Mouse (Mus musculus) CH12.LX (cell line): ENCODE measurements around the gene Mcm8. TPM values are rescaled to one million over a fixed set of nuclear protein-coding genes. Genes with fewer than 3 reads are reported as not detected.

Experiments used
- DNase-seq: peaks from one replicate; pipeline ENCODE4 v3.0.0-alpha.2; 2013; ENCODE audit errors: extremely low read depth
- H3K27ac ChIP-seq: 2 replicates; pipeline ENCODE4 v1.5.1; 2012; ENCODE audit warnings: low read depth, mild to moderate bottlenecking, control low read depth, moderate library complexity; ENCODE audit not compliant: insufficient read depth
- H3K27me3 ChIP-seq: replicated peaks from 2 replicates; pipeline ENCODE3; 2012; ENCODE audit warnings: inconsistent platforms
- H3K36me3 ChIP-seq, 2 experiments: replicated peaks in 1 of 2; 2 replicates each; pipeline versions ENCODE3 to v1.6.1; 2012; ENCODE audit warnings: inconsistent platforms in 1 of 2, low read length in 1 of 2, mild to moderate bottlenecking in 1 of 2, mixed read lengths in 1 of 2, moderate library complexity in 1 of 2; ENCODE audit not compliant: control insufficient read depth in 1 of 2, insufficient read depth in 1 of 2
- H3K4me1 ChIP-seq, 2 experiments: 2 replicates each; pipeline ENCODE4 v1.6.1; 2012; ENCODE audit warnings: inconsistent platforms in 1 of 2, moderate library complexity in 1 of 2; ENCODE audit not compliant: insufficient read depth in 2 of 2, control insufficient read depth in 1 of 2
- H3K4me2 ChIP-seq: 2 replicates; pipeline ENCODE4 v1.6.1; 2012; ENCODE audit warnings: low read depth, mild to moderate bottlenecking, control low read depth; ENCODE audit not compliant: poor library complexity, insufficient read depth, severe bottlenecking
- H3K4me3 ChIP-seq, 3 experiments: fragments of 150-350 bp in 1 of 3; sonication (generic) in 1 of 3; replicated peaks in 1 of 3; 2 replicates each; pipeline versions ENCODE3 to v1.5.1; 2011 to 2012; ENCODE audit warnings: low read depth in 2 of 3, low read length in 2 of 3, mild to moderate bottlenecking in 2 of 3, moderate library complexity in 2 of 3, control low read depth in 1 of 3, improper control_type of control experiment in 1 of 3, inconsistent platforms in 1 of 3, mixed read lengths in 1 of 3; ENCODE audit not compliant: poor library complexity in 1 of 3
- H3K79me2 ChIP-seq: replicated peaks from 2 replicates; pipeline ENCODE4 v1.6.1; 2012; ENCODE audit warnings: mild to moderate bottlenecking, moderate library complexity; ENCODE audit not compliant: control insufficient read depth, poor library complexity, insufficient read depth, severe bottlenecking; ENCODE audit errors: extremely low read depth
- H3K9ac ChIP-seq: 2 replicates; pipeline ENCODE4 v1.6.1; 2012; ENCODE audit warnings: low read depth, mild to moderate bottlenecking, control low read depth, moderate library complexity; ENCODE audit not compliant: insufficient read depth
- H3K9me3 ChIP-seq: replicated peaks from 2 replicates; pipeline ENCODE3; 2012; ENCODE audit warnings: low read length, inconsistent platforms, mixed read lengths
- CTCF ChIP-seq, 2 experiments: IDR thresholded peaks in 1 of 2; conservative IDR thresholded peaks in 1 of 2; 2 replicates each; pipeline ENCODE4 v1.5.1; 2011 to 2012; ENCODE audit warnings: low read depth in 2 of 2, low read length in 2 of 2, improper control_type of control experiment in 1 of 2, inconsistent platforms in 1 of 2, mild to moderate bottlenecking in 1 of 2, moderate library complexity in 1 of 2
- ETS1 ChIP-seq: conservative IDR thresholded peaks from 2 replicates; pipeline ENCODE4 v1.6.1; 2012; ENCODE audit warnings: low read depth, mild to moderate bottlenecking, inconsistent platforms, low read length, improper control_type of control experiment, moderate library complexity
- HCFC1 ChIP-seq: IDR thresholded peaks from 2 replicates; pipeline ENCODE4 v1.6.1; 2012; ENCODE audit warnings: low read depth, mild to moderate bottlenecking, inconsistent platforms, low read length, improper control_type of control experiment
- IRF4 ChIP-seq: IDR thresholded peaks from 2 replicates; pipeline ENCODE4 v1.6.1; 2014; ENCODE audit warnings: low read depth, mild to moderate bottlenecking, inconsistent platforms, low read length, improper control_type of control experiment
- MAFK ChIP-seq: IDR thresholded peaks from 2 replicates; pipeline ENCODE4 v1.6.1; 2011; ENCODE audit warnings: low read length, improper control_type of control experiment; ENCODE audit not compliant: insufficient replicate concordance
- MEF2A ChIP-seq: IDR thresholded peaks from 2 replicates; pipeline ENCODE4 v1.6.1; 2014; ENCODE audit warnings: low read depth, mild to moderate bottlenecking, inconsistent platforms, low read length, improper control_type of control experiment, borderline replicate concordance
- MYC ChIP-seq: IDR thresholded peaks from 2 replicates; pipeline ENCODE4 v1.6.1; 2011; ENCODE audit warnings: low read depth, mild to moderate bottlenecking, improper control_type of control experiment, low read length
- POLR2AphosphoS2 ChIP-seq: IDR thresholded peaks from 2 replicates; pipeline ENCODE4 v1.6.1; 2011; ENCODE audit warnings: low read depth, low read length, improper control_type of control experiment
- RCOR1 ChIP-seq: conservative IDR thresholded peaks from 2 replicates; pipeline ENCODE4 v1.6.1; 2012; ENCODE audit warnings: low read depth, mild to moderate bottlenecking, inconsistent platforms, low read length, improper control_type of control experiment
- TBP ChIP-seq: conservative IDR thresholded peaks from 2 replicates; pipeline ENCODE4 v1.6.1; 2011; ENCODE audit warnings: low read depth, low read length, improper control_type of control experiment
- TCF12 ChIP-seq: IDR thresholded peaks from 2 replicates; pipeline ENCODE4 v1.6.1; 2014; ENCODE audit warnings: low read depth, mild to moderate bottlenecking, inconsistent platforms, low read length, improper control_type of control experiment
- USF1 ChIP-seq: IDR thresholded peaks from 2 replicates; pipeline ENCODE4 v1.6.1; 2014; ENCODE audit warnings: low read depth, mild to moderate bottlenecking, inconsistent platforms, low read length, improper control_type of control experiment
- ZC3H11A ChIP-seq: IDR thresholded peaks from 2 replicates; pipeline ENCODE4 v1.6.1; 2012; ENCODE audit warnings: low read depth, mild to moderate bottlenecking, inconsistent platforms, low read length, improper control_type of control experiment
- ZMIZ1 ChIP-seq: IDR thresholded peaks from 2 replicates; pipeline ENCODE4 v1.6.1; 2012; ENCODE audit warnings: low read depth, mild to moderate bottlenecking, inconsistent platforms, low read length, improper control_type of control experiment
- dilution Hi-C: fragments of 300-500 bp; cut with MboI; formaldehyde crosslinking; loops from 2 replicates; pipeline ENCODE4 v1.14.3; 2020; ENCODE audit warnings: low sequenced_read_pairs; ENCODE audit not compliant: extremely low pct_unique_long_range_greater_than_20kb, extremely low pct_ligation_motif_present
- in situ Hi-C: fragments of 300-500 bp; cut with MboI; formaldehyde crosslinking; loops from 3 replicates; pipeline ENCODE4 v1.14.3; 2019; ENCODE audit warnings: low sequenced_read_pairs, low pct_ligation_motif_present, low pct_unique_long_range_greater_than_20kb, mixed read lengths
- polyA plus RNA-seq: library from polyadenylated mRNA; unstranded; fragments of >175 nt; gene quantifications from 2 replicates; pipeline ENCODE4 v1.2.1, GENCODE M21; 2012; ENCODE audit warnings: low read depth; ENCODE audit not compliant: insufficient read length
- total RNA-seq, 2 experiments: library from RNA; depleted of rRNA; stranded (reverse); fragments of 300-350 nt in 1 of 2; fragments of >200 nt in 1 of 2; gene quantifications; 2 replicates each; pipeline ENCODE4 v1.2.3; 2012 to 2014

The Mcm8 gene
- total and polyA plus RNA-seq, 3 experiments, result 24.6 to 26.9 (median 24.7) TPM

DNA sequence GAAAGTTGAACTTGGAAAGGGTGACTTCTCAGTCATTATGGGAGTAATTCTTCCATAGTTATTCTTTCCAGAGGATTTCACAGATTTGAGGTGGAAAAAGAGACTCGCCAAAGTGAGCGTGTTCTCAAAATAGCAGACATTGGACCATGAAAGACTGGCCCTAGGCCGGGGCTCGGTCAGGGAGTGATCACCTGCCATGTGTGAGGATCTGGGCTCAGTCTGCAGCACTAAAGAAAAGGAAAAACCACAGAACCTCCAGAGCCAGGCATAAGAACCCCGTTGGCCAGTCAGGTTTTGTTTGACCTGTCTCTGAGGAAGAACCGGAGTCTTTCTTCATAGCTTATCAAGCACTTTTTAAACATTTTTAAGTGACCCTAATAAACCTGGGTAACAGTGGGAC, 31.9 kb upstream of the Mcm8 start:
- DNase-seq, result no peak
- Histone ChIP-seq H3K27ac (no peak overlapping the region), H3K9me3 (no peaks in the 10 kb centered on the region), H3K4me2 (no peak overlapping the region), H3K4me1 (peaks cover 4 to 5% of the 10 kb centered on the region in 2 experiments; a peak in 3 of 4 replicates), H3K27me3 (peaks cover 6% of the 10 kb centered on the region), H3K9ac (no peak overlapping the region), H3K4me3 (no peak overlapping the region), H3K79me2 (no peaks in the 10 kb centered on the region), H3K36me3 (no peaks in the 10 kb centered on the region)
- dilution Hi-C loops (no loop called here), in situ Hi-C loops (no loop called here)
- TF ChIP-seq MAFK, result no peak
- no peak for TF ChIP-seq CTCF (conservative IDR thresholded peaks at IDR 0.05 in 1 of 2, IDR thresholded peaks at IDR 0.05 in 1 of 2; ENCODE audit: low read depth in 2 of 2, low read length in 2 of 2)
- no peak for TF ChIP-seq MYC
- TF ChIP-seq RCOR1, result no peak

DNA sequence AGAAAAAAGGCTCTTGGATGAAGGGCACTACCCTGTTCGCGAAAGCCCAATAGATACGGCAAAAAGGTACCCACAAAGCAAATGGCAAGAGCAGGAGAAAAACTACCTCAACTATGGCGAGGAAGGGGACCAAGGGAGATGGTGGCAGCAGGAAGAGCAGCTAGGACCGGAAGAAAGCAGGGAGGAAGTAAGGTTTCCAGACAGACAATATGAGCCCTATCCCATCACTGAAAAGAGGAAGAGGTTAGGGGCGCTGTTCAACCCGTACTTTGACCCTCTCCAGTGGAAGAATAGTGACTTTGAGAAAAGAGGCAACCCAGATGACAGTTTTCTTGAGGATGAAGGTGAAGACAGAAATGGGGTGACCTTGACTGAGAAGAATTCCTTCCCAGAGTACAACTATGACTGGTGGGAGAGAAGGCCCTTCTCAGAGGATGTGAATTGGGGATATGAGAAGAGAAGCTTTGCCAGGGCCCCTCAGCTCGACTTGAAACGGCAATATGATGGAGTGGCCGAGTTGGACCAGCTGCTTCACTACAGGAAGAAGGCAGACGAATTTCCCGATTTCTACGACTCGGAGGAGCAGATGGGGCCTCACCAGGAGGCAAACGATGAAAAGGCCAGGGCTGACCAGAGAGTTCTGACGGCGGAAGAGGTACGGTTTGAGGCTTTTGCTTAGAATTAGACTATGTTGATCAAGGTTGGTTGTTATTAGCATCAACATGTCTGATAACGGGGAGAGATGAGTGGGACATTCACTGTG, 22.3 kb upstream of the Mcm8 start:
- in situ Hi-C loops (no loop called here), dilution Hi-C loops (no loop called here)
- Histone ChIP-seq H3K9ac (no peak overlapping the region), H3K4me1 (no peaks in the 10 kb centered on the region), H3K36me3 (no peaks in the 10 kb centered on the region), H3K79me2 (no peaks in the 10 kb centered on the region), H3K4me2 (no peak overlapping the region), H3K4me3 (no peak overlapping the region), H3K27ac (no peak overlapping the region), H3K27me3 (peaks cover 2% of the 10 kb centered on the region), H3K9me3 (no peaks in the 10 kb centered on the region)
- DNase-seq, result no peak
- no peak for TF ChIP-seq ZMIZ1
- no peak for TF ChIP-seq MEF2A
- no peak for TF ChIP-seq TCF12
- TF ChIP-seq MAFK, result no peak
- no peak for TF ChIP-seq POLR2AphosphoS2
- no peak for TF ChIP-seq TBP
- no peak for TF ChIP-seq ZC3H11A
- TF ChIP-seq HCFC1, result no peak

DNA sequence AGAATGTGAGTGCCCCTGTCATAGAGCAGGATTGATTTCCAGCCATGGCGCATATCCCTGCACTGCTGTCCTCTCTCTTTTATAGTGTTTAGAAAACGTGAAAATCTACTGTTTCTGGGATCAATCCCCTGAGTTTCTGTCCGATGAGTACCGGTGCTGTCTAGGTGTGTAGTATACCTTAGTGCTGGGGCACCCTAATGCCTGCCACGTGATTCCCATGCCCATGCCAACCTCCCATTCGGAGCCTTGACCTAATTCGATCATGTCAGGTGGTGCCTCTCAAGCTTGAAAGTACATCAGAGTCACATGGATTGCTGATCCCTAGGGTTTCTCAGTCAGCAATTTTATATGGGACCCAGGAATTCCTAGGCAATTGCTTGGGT, 21.7 kb upstream of the Mcm8 start:
- TF ChIP-seq USF1 (no peak), ZMIZ1 (no peak), ETS1 (no peak), IRF4 (no peak), MYC (no peak), RCOR1 (no peak)
- in situ Hi-C loops (no loop called here), dilution Hi-C loops (no loop called here)
- Histone ChIP-seq H3K27me3 (peaks cover 2% of the 10 kb centered on the region), H3K79me2 (no peaks in the 10 kb centered on the region), H3K4me3 (no peak overlapping the region), H3K36me3 (no peaks in the 10 kb centered on the region), H3K9me3 (no peaks in the 10 kb centered on the region), H3K9ac (no peak overlapping the region), H3K4me2 (no peak overlapping the region), H3K4me1 (no peaks in the 10 kb centered on the region), H3K27ac (no peak overlapping the region)
- DNase-seq, result no peak
